Mouse (Mus musculus) layer of hippocampus, postnatal 25 days (tissue): ENCODE results near the gene Rita1. TPM values are rescaled to one million over a fixed set of nuclear protein-coding genes. Genes with fewer than 3 reads are reported as not detected.

Experiments
- DNase-seq, 2 experiments: peaks; one replicate each; pipeline ENCODE4 v3.0.0; 2022; ENCODE audit warnings: mixed read lengths in 2 of 2, low spot score in 1 of 2; ENCODE audit errors: extremely low spot score in 1 of 2
- total RNA-seq, 2 experiments: library from RNA; stranded (reverse); gene quantifications; 2 replicates each; pipeline ENCODE4 v1.2.3; 2021

Rita1 gene
- total RNA-seq, 2 experiments from 2014 or later = 23.9 to 25.5 TPM

DNA sequence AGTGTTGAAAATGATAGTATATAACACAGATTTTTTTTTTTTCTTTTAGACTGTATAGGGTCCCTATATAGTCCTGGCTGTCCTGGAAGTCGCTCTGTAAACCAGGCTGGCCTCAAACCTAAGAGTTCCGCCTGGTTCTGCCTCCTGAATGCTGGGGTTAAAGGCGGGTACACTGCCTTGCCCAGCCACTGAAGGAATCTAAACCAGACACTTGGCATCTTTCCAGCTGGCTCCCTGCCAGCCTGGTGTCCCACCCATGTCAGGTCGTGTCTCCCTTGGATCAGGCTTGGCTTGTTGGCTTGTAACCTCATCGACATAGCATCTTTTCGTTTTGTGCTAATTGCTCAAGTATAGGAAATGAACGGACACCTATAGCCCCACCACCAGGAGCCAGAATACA lies 16.2 kb upstream of the Rita1 start:
- no peak for DNase-seq

- DNase-seq = no peak
Measured at GRCm38 (mm10) chr5:120627515-120628300, 15.3 kb upstream of the Rita1 start.

GRCm38 (mm10) chr5:120626399-120626798 lies 14.0 kb upstream of the Rita1 start:
- DNase-seq = no peak

DNA sequence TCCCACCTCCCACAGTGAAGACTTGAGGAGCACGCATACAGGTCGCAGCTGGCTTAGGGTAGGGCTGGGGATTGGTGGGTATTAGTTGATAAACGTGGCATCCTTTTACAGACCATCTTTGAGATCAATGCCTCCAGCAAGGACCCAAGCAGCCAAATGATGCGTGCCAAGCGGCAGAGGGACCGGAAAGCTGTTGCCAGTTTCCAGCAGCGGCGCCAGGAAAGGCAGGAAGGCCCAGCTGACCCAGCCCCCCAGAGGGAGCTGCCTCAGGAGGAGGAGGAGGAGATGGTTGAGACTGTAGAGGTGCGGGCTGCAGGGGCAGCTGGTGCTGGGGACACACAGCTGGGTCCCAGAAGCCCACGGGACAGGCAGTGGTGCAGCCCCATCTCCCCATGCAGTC lies 12.0 kb upstream of the Rita1 start:
- DNase-seq = no peak

DNA sequence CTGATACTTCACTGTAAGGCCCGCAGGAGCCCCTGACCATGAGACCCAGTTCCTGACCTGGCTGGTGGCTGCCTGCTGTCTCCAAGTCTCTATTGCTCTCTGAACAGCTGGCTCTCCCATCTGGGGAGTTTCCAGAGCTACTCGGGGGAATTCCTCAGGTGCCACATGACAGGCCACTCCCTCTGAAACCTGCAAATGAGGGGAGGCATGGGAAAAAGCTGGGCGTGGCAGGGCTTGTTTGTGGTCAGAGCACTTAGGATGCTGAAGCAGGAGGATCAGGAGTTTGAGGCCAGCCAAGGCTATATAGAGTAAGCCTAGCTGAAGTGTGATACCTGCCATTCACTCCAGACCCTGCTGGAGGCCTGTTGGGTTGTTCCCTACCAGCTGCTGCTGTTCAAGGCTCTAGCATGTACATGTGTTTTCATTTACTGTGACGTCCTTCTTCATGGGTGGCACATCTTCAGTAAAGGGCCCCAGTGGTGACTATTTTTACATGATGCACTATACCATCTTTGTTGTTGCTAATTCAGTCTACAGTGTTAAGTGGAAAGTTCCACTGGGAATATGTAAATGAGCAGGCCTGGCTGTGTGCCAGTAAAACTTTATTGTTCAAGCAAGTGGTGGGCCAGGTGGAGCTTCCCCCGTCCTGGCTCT lies 9.9 kb upstream of the Rita1 start:
- no peak for DNase-seq

DNA sequence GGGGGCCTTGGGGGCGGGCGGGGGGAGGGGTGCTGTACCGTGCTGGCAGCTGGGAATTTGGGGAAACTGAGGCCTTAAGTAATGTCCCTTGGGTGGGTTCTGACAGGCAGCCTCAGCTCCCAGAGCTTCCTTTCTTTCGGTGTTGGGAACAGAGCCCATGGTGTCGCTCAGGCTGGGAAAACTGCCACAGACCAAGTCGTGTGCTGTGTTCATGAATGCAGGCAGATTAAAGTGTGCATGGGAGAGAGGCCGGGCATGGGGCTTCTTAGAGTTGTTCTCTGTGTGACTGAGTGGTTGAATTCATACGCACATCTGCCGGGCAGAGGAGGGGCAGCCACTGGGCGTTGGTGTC lies 9.4 kb upstream of the Rita1 start:
- DNase-seq = no peak

- DNase-seq = no peak
Measured at GRCm38 (mm10) chr5:120621078-120621765, 8.8 kb upstream of the Rita1 start.

DNA sequence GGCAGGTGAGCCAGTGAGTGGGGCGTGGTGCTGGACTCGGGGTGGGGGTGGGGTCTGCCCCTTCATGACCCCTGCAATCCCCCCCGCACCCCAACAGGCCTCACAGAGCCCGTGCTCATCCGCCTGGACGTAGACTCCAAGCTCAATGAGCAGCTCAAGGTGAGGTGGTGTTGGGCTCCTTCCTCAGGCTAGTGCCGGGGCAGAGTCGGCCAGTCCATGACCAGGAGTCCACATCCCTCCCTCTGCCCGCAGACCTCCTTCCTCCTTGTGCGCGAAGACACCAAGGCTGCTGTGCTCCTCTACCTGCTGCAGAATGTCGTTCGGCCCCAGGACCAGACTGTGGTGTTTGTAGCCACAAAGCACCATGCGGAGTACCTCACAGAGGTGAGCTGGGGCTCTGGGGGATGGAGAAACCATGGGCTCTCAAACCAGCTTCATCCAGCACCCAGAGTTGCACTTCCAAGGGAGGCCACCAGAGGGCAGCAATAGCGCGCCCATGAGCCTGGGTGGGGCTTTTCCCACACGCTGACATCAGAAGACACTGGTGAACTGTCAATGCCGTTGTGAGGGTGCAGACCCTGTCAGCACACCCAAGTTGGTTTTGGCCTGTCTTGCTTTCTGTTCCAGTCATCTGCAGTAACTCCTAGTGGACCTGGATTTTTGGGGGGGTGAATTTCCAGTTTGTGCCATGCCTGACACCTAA lies 8.1 kb upstream of the Rita1 start:
- DNase-seq = peak; percentile 88 to 96

DNA sequence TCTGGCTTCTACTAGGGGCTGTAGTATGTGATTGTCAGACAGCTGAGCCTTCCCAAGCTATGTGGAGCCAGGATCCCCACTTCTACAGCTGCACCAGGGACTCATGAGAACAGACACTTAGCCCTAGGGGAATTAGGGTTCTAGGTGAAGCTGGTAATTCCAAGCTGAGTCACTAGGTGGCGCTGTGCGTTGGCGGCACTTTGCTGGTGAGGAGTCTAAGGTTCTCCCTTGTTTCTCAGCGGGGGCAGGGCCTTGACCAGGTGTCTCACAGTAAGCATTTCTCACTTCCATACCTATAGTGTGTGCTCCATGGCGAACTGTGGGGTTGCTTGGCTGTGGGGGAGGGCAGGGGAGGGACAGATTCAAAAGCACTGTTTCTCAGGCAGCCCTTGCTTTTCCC lies 6.8 kb upstream of the Rita1 start:
- peak; percentile 68 to 89 for DNase-seq

- DNase-seq = no peak
Measured at GRCm38 (mm10) chr5:120618778-120619177, 6.4 kb upstream of the Rita1 start.

GRCm38 (mm10) chr5:120615903-120616302 lies 3.5 kb upstream of the Rita1 start:
- DNase-seq = no peak

- DNase-seq = peak; percentile 96 to 99
Measured at GRCm38 (mm10) chr5:120612822-120613604, 624 bp upstream of the Rita1 start.

GRCm38 (mm10) chr5:120611416-120611815 lies 973 bp downstream of the Rita1 start:
- DNase-seq = no peak

GRCm38 (mm10) chr5:120610906-120611305 lies 1.5 kb downstream of the Rita1 start:
- DNase-seq = no peak

GRCm38 (mm10) chr5:120609246-120609775 lies 3.1 kb downstream of the Rita1 start:
- DNase-seq = no peak

- no peak for DNase-seq
Measured at GRCm38 (mm10) chr5:120607335-120607734, 5.1 kb downstream of the Rita1 start.

DNA sequence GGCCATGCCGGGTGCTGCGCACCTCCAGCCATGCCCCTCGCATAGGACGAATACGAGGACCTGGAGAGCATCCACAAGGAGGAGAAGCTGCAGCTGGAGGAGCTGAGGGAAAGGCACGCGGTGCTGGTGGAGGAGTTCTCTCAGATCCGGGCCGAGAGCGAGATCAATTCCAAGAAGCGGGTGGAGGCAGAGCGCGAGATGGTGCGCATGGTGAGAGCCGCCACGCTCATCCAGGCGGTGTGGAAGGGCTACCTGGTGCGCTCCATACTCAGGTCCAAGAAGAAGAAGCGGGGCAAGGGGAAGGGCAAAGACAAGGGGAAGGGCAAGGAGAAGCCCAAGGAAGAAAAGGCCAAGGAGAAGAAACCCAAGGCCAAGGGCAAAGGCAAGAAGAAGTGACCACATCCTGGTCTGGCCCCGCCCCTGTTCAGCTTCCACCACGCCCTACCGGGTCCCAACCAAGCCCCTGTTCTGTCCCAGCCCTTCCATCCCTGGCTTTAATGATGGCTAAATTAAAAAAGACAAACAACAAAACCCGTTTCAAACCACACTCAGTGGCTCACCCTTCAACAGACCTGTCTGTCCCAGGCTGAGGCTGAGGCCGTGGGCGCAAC lies 5.7 kb downstream of the Rita1 start:
- no peak for DNase-seq

GRCm38 (mm10) chr5:120605688-120606087 lies 6.7 kb downstream of the Rita1 start:
- DNase-seq = peak; percentile 76 to 98

DNA sequence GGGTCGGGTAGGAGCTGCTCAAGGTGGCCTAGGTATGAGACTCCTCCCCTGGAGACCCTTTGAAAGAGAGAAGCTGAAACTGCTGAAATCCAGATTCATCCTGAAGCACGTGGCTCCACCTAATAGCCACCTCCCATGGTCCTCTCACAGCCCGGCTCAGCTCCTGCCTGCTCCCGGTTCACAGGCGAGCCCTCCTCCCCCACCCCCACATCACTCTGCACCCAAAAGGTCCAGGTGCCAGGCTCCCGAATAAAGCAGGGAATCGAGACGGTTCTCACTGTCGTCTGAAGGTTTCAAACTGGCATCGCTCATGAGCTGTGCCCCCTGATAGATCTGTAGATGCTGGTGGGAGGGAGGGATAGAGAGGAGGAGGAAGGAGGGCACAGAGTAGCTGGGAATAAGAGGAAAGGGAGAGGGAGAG lies 7.1 kb downstream of the Rita1 start:
- no peak for DNase-seq
